Mouse (Mus musculus) CH12F3 (cell line): Measurements from ENCODE around the gene Nup214.

Experiments
- in situ Hi-C: fragments of 300-500 bp; cut with MboI; formaldehyde crosslinking; loops from 2 replicates; pipeline ENCODE4 v1.14.3; 2020; ENCODE audit warnings: low sequenced_read_pairs

Nup214 gene

GRCm38 (mm10) chr2:32041087-32041486, 66.9 kb downstream of the Nup214 start:
- in situ Hi-C loops = no loop called here

- in situ Hi-C loops = no loop called here
Measured at GRCm38 (mm10) chr2:32043836-32044235, 69.6 kb downstream of the Nup214 start.

GRCm38 (mm10) chr2:32045375-32045774, 71.1 kb downstream of the Nup214 start:
- in situ Hi-C loops = no loop called here

DNA sequence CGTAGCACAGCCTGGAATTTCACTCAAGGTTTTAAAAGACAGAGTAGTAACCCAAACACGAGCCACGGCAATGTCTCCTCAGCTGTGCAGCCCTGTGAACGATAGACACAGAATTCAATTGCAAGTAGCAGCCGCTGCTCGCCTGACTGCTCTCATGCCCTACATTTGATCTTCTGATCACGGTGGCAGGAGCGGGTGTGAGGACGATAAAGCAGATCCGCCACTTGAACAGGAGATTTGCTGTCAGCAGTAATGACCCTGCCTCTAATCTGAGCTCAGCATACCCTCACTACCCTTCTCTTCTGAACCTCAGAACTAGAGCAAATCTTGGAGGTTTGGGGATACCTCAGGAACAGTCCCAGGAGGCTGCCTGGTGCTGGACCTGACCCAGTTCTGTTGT, 71.8 kb downstream of the Nup214 start:
- in situ Hi-C loops = no loop called here

- in situ Hi-C loops = no loop called here
Measured at GRCm38 (mm10) chr2:32047323-32047722, 73.1 kb downstream of the Nup214 start.

DNA sequence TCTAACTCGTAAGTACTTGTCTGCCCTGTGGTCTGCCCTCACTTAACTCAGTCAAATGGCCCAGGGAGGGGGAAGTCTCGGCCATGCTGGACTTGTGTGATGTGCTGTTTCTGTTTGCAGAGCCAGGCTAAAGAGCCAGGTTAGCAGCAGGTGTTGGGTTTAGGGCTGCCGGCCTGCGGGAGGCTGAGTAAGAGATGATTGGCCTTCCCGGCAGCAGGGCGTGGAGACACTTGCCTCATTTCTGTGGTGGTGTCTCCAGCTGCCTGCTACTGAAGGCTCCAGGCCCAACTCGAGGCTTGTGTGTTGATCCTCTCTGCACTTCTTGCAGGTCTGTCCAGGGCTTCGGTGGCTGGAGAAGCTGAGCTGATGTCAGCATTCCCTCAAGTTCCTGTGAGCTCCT, 77.6 kb downstream of the Nup214 start:
- in situ Hi-C loops = no loop called here

- in situ Hi-C loops = no loop called here
Measured at GRCm38 (mm10) chr2:32052418-32052817, 78.2 kb downstream of the Nup214 start.

DNA sequence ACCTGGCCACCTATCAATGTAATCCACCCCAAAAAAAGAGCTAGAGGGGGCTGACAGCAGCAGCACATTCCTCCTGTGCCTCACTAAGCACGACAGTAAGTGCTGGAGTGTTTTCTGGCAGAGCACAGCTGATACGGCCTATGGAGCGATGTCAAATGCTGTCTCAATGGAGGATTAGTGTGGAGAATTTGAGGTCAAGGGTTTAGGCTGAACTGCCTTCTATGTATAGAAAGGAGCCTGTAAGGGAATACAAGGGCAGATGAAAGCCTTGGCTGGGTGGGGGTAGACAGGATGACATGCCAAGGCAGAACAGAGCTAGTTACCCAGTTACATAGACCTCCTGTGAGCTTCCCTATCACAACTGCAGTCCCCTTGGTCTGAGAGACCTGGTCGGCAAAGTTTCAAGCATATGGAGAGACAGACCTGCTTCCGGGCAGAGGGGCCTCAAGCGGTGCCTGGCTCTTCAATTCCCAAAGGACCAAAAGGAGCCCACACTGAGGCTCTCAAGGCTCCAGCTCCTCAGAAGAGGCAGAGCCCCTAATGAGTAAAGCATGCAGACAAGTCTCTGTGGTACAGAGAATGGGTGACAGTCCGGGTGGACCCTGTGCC, 81.2 kb downstream of the Nup214 start:
- in situ Hi-C loops = no loop called here

- in situ Hi-C loops = no loop called here
Measured at GRCm38 (mm10) chr2:32056524-32056923, 82.3 kb downstream of the Nup214 start.

DNA sequence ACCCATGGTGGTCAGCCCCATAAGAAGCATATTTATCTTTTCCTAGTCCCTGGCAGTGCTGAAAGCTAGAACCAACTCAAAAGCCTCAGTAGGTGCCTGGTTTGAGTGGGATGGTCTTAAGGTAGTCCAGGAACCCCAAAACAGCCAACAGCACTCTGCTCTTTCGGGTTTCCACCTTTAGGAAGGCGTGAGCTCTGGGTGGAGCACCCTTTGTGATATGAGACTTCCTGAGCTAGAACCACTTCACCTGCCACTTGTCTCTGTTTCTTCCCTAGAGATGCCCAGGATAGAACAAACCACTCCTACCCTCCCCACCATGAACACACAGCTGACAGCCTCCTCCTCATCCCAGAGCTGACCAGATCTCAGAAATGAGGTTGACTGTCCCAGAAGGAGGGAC, 83.1 kb downstream of the Nup214 start:
- in situ Hi-C loops = no loop called here

GRCm38 (mm10) chr2:32057794-32058193, 83.6 kb downstream of the Nup214 start:
- in situ Hi-C loops = no loop called here

DNA sequence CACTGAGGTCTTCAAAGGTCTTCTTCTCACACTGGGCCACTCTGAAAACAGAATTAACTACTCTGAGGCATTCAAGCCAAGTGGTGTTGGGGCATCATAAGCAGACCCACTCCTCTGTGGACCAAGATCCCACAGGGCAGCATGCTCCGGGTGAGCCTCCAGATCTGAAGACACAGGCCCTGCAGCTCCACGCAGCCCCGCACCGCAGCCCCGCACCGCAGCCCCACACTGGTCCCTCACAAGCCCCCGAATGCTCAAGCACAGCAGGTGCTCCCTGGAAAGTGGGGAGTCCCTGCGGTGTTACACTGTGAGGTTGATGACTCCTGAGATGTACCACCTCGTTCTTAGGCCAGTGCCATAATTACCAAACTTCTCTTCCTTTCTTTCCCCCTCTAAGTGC, 84.0 kb downstream of the Nup214 start:
- in situ Hi-C loops = no loop called here

DNA sequence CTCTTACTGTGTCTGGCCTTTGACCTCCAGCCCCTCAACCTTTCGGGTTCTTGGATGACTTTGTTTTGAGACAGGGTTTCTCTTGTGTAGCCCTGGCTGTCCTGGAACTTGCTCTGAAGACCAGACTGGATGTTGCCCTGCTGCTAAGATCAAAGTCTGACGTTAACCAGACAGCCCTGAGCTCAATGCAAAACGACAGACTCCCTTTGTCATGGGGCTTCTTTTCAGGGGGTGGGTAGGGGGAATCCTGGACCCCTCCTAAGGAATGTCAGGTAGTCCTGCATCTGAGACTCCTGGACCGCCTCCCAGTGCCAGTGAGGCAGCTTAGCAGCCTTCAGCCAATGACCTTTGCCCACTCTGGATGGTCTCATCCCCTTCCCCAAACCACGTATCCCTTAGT, 84.5 kb downstream of the Nup214 start:
- in situ Hi-C loops = no loop called here

DNA sequence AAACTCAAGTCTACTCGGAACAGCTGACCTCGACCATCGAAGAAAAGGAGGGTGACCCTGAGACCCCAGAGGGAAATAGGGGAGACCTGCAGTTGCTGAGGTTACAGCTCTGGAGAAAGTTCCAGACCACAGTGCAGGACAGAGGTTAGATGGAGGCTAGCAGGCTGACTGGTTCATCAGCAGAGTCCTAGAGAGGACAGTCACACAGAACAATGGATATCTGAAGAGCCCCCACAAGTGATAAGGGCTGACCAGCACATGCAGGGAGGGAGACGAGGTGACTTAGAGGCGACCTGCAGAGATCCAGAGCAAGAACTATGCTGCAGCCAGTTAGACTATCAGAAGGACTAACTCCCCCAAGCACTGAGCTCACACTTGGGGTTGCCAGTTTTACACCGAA, 85.4 kb downstream of the Nup214 start:
- in situ Hi-C loops = no loop called here

DNA sequence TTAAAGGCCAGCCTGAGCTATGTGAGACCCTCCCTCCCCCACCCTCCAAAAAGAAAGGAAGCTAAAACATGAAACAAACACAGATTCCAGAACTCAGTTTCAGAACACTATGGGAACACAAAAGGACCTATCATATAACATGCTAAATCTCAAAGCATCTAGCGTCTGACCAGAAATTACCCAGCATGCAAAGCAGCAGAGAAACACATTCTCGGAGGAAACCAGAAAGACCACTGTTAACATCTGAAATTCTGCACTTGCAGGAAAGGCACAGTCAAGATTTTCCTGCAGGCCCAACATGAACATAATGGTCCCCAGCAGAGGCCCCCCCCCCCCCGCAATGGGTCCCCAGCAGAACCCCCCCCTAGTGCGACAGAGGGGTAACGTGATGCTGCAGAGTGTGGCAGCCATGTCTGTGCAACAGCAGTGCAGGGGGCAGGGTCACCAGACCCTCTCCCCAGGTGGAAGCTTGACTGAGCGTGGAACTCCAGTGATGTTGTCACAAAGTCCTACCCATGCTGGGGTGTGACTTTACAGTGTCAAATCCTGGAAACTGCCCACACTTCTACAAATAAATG, 86.1 kb downstream of the Nup214 start:
- in situ Hi-C loops = no loop called here

DNA sequence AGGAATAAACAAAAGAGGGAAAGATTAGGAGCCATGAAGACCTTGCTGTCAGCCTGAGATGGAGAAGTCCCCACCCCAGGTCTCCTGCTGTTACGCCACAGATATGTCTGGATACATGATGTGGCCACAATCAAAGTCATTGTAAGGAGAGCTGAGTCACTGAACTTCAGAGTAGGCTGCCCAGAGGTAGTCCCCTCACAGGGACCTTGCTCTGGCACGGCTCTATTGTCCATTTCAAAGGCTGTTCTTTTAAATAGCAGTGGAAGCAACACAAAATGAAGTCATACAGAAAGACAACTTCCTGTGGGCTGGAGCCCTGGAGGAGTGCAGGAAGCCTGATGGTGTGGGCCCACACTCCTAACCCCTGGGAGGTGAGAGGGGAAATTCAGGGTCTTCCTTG, 87.0 kb downstream of the Nup214 start:
- in situ Hi-C loops = no loop called here

GRCm38 (mm10) chr2:32061722-32062505, 87.7 kb downstream of the Nup214 start:
- in situ Hi-C loops = no loop called here

DNA sequence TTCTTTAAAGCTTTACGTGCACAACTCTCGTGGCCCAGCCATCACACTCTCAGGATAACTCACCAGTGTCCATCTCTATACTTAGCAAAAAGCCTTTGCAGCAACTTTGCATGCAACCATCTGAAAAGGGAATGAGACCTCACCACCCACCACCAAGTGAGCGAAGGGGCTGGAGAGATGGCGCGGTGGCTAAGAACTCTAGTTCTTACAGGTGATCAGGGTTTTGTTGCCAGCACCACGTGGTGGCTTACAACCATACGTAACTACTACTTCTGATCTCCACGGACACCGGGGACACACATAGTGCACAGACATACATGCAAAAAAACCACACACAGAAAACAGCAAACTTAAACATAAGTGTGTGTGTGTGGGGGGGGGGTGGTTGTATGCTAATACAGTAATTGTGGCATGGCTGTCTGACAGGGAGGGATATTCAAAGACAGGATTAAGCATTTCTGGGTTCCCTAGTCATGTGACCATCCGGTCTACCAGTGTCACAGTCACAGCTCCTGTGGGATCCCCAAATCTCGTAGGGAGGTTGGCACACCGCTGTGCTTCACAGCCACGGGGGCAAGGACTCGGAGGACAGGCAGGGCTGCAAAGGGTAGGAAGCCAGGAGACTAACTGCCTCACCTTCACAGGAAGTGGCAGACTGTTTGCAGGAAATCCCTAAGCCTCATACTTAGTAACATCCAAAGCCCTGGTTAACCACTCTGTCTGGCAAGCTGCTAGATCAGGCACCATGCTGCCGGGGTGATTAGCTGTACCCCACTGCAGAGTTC, 88.6 kb downstream of the Nup214 start:
- in situ Hi-C loops = no loop called here

- in situ Hi-C loops = no loop called here
Measured at GRCm38 (mm10) chr2:32063451-32064151, 89.4 kb downstream of the Nup214 start.

DNA sequence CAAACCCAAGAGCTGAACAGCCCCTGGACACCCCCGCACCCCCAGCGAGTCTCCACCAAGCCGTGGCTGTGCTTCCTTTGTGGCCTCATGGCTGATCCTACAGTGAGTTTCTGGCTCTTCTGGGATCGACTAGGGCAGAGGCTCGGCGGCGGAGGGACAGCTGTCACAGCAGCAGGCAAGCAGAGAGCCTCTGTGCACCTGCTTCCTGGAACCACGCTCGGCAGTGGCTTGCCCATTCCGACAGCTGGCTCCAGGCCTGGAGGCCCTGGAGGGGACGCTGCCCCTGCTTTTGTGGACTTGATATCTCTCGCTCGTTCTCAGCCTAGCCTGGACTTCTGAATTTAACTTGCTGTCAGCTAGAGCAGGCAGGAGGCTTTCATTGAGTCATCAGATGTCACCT, 90.7 kb downstream of the Nup214 start:
- in situ Hi-C loops = no loop called here

DNA sequence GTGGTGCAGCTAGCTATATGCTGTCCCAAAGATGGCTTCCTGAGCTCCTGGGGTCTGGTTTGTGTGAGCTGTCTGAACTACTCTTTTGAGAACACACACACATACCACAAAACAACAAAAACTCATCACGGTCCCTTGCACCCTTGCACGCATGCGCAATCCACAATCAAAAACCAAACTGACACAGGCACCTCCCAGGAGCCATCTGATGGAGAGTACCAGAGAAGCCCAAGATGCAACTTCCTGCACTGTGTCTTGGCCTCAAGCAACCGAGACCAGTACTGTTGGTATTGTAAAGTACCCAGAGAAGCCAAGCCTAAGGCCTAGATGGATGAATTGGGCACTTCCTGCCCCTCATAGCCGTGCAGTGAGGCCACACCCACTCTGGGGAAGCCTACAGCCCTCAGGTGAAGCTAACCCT, 91.1 kb downstream of the Nup214 start:
- in situ Hi-C loops = no loop called here
